Mouse (Mus musculus) regulatory T cell (primary cell): ENCODE results near the gene Ccdc9b.

ENCODE experiments used
- in situ Hi-C: fragments of 300-600 bp; cut with MboI, MseI; formaldehyde crosslinking; loops from one replicate; pipeline ENCODE4 v1.15.1; 2025; ENCODE audit warnings: high pct_unique_total_duplicates

The Ccdc9b gene

GRCm38 (mm10) chr2:118750476-118750875 lies 12.0 kb downstream of the Ccdc9b start:
- in situ Hi-C loops = loop anchor here (25.0 kb wide), 1 partner anchor 137 kb away; no protein-coding TSS in a partner anchor

- in situ Hi-C loops = no loop called here
These were observed 13.0 kb downstream of the Ccdc9b start for GRCm38 (mm10) chr2:118749341-118749884.

- in situ Hi-C loops = no loop called here
These were observed 15.0 kb downstream of the Ccdc9b start for GRCm38 (mm10) chr2:118747301-118747960.

- in situ Hi-C loops = no loop called here
These were observed 16.3 kb downstream of the Ccdc9b start for GRCm38 (mm10) chr2:118745915-118746901.

GRCm38 (mm10) chr2:118745232-118745884 lies 17.1 kb downstream of the Ccdc9b start, which contains the start of gene Inafm2:
Inafm2 (plus strand) TSS chr2:118745758.
- in situ Hi-C loops = no loop called here

GRCm38 (mm10) chr2:118744621-118745020 lies 17.8 kb downstream of the Ccdc9b start:
- in situ Hi-C loops = no loop called here

- in situ Hi-C loops = no loop called here
These were observed 19.1 kb downstream of the Ccdc9b start for GRCm38 (mm10) chr2:118743261-118743943.

GRCm38 (mm10) chr2:118741183-118741582 lies 21.3 kb downstream of the Ccdc9b start:
- in situ Hi-C loops = no loop called here

- in situ Hi-C loops = no loop called here
These were observed 22.1 kb downstream of the Ccdc9b start for GRCm38 (mm10) chr2:118740341-118740740.

GRCm38 (mm10) chr2:118733341-118733740 lies 29.1 kb downstream of the Ccdc9b start:
- in situ Hi-C loops = no loop called here

GRCm38 (mm10) chr2:118731981-118732380 lies 30.5 kb downstream of the Ccdc9b start:
- in situ Hi-C loops = no loop called here

GRCm38 (mm10) chr2:118730622-118730915 lies 31.9 kb downstream of the Ccdc9b start:
- in situ Hi-C loops = no loop called here

GRCm38 (mm10) chr2:118729816-118730621 lies 32.4 kb downstream of the Ccdc9b start:
- in situ Hi-C loops = no loop called here

GRCm38 (mm10) chr2:118729194-118729593 lies 33.3 kb downstream of the Ccdc9b start:
- in situ Hi-C loops = no loop called here

GRCm38 (mm10) chr2:118728337-118728736 lies 34.1 kb downstream of the Ccdc9b start, which contains the start of gene Plcb2:
Plcb2 (minus strand) TSS chr2:118728438.
- in situ Hi-C loops = no loop called here

GRCm38 (mm10) chr2:118727911-118728310 lies 34.5 kb downstream of the Ccdc9b start:
- in situ Hi-C loops = no loop called here

- in situ Hi-C loops = no loop called here
These were observed 35.6 kb downstream of the Ccdc9b start for GRCm38 (mm10) chr2:118726873-118727272.

GRCm38 (mm10) chr2:118725511-118725910 lies 37.0 kb downstream of the Ccdc9b start:
- in situ Hi-C loops = no loop called here

GRCm38 (mm10) chr2:118723693-118724486 lies 38.6 kb downstream of the Ccdc9b start:
- in situ Hi-C loops = no loop called here

- in situ Hi-C loops = no loop called here
These were observed 45.8 kb downstream of the Ccdc9b start for GRCm38 (mm10) chr2:118716677-118717076.
